Mouse (Mus musculus): ENCODE measurements around the gene Cdc42se1. TPM values are rescaled to one million over a fixed set of nuclear protein-coding genes. Genes with fewer than 3 reads are reported as not detected.

Gene Cdc42se1
- total and polyA plus RNA-seq, 3 experiments: 341 to 472 TPM; not detected in 1

DNA sequence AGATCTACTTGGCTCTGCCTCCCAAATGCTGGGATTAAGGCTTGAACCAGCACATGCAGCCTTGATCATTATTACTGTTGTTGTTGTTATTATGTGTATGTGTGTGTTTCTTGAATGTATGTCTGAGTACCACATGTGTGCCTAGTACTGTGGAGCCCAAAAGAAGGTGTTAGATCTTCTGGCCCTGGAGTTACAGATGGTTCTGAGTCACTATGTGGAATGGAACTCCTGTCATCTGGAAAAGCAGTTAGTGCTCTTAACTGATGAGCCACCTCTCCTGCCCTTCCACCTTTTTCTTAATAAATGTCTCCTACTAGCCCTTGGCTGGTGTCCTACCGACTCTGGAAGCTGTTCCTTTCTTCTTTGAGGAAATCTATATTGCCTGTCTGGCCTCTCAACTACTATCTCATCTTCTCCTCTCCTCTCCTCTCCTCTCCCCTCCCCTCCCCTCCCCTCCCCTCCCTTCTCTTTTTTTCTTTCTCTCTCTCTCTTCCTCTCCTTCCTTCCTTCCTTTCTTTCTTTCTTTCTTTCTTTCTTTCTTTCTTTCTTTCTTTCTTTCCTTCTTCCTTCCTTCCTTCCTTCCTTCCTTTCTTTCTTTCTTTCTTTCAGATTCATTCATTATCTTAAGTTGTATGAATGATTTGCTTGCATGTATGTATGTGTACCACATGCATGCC, 19.3 kb downstream of the Cdc42se1 start (continued):
- no peak for TF ChIP-seq TBP (IDR thresholded peaks at IDR 0.05; ENCODE audit: low read depth, low read length)
- no peak for TF ChIP-seq USF2 (IDR thresholded peaks at IDR 0.05; ENCODE audit: borderline replicate concordance in 1 of 2, insufficient read depth in 1 of 2, low read depth in 1 of 2, low read length in 2 of 2)
- TF ChIP-seq ZNF384 (IDR thresholded peaks at IDR 0.05; ENCODE audit: low read depth, low read length): 0 out of 2 replicates have a peak, but pooled peaks have one; percentile 51
- no peak for TF ChIP-seq USF1 (IDR thresholded peaks at IDR 0.05; ENCODE audit: low read depth, low read length)

DNA sequence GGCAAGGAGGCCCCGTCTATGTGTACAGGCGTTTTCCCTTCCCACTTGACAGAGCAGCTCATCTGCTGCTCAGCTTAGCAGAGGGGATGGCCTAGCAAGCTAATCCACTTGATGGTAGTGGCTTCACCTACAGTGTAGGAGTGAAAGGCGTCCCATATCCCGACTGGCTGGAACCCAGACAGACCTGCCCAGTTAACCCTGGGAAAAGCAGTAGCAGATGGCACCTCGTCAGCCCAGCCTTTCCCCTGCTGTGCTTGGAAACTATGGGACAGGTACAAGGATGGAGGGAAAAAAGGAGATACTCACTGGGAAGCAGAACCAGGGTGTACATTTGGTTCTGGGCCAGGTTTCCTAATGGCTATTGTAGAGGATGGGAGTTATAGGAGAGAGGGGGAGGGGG, 21.8 kb downstream of the Cdc42se1 start:
- H3K9me3 ChIP-seq (replicated peaks; ENCODE audit: insufficient read depth, low read length): no peaks in the 10 kb centered on the region
- H3K4me1 ChIP-seq (ENCODE audit: control insufficient read depth in 1 of 2, insufficient read depth in 2 of 2, low read length in 2 of 2): peaks cover 24 to 29% of the 10 kb centered on the region in 2 experiments
- H3K36me3 ChIP-seq (ENCODE audit: control insufficient read depth in 1 of 2, insufficient read depth in 2 of 2, low read length in 2 of 2): peaks cover under 1 to 25% of the 10 kb centered on the region in 2 experiments
- no peak overlapping the region for H3K4me3 ChIP-seq (ENCODE audit: control insufficient read depth in 1 of 2, insufficient read depth in 1 of 2, low read depth in 2 of 2, low read length in 2 of 2)
- H3K27ac ChIP-seq (ENCODE audit: control insufficient read depth, low read depth, low read length): no peak overlapping the region
- no peak overlapping the region for H3K9ac ChIP-seq (ENCODE audit: control insufficient read depth, low read depth, low read length, poor library complexity, severe bottlenecking)
- no peak for DNase-seq (ENCODE audit: low read depth, low spot score)
- H3K27me3 ChIP-seq (ENCODE audit: control insufficient read depth in 1 of 2, insufficient read depth in 2 of 2, low read length in 2 of 2): no peaks in the 10 kb centered on the region
- H3K79me2 ChIP-seq (ENCODE audit: control insufficient read depth, insufficient read depth, low read length, poor library complexity): no peaks in the 10 kb centered on the region
- TF ChIP-seq POLR2A (IDR thresholded peaks at IDR 0.05; ENCODE audit: control insufficient read depth in 1 of 2, insufficient read depth in 1 of 2, low read depth in 1 of 2, low read length in 2 of 2, poor library complexity in 1 of 2) (no peak), MYB (IDR thresholded peaks at IDR 0.05; ENCODE audit: low read depth, low read length) (no peak), POLR2AphosphoS5 (IDR thresholded peaks at IDR 0.05; ENCODE audit: borderline replicate concordance, low read depth, low read length) (no peak), CTCF (IDR thresholded peaks at IDR 0.05 in 2 of 3, conservative IDR thresholded peaks at IDR 0.05 in 1 of 3; ENCODE audit: control insufficient read depth in 1 of 3, insufficient read depth in 1 of 3, low read depth in 2 of 3, low read length in 3 of 3, poor library complexity in 1 of 3, severe bottlenecking in 1 of 3) (no peak), MEF2A (IDR thresholded peaks at IDR 0.05; ENCODE audit: extremely low read depth, insufficient replicate concordance, low read depth, low read length, poor library complexity, severe bottlenecking) (no peak), POLR2AphosphoS2 (IDR thresholded peaks at IDR 0.05; ENCODE audit: low read length) (no peak), SMC3 (IDR thresholded peaks at IDR 0.05; ENCODE audit: low read depth, low read length) (no peak), RAD21 (IDR thresholded peaks at IDR 0.05; ENCODE audit: low read depth, low read length) (no peak), TCF12 (IDR thresholded peaks at IDR 0.05; ENCODE audit: low read depth, low read length) (no peak), MXI1 (IDR thresholded peaks at IDR 0.05; ENCODE audit: low read depth, low read length) (no peak), SIN3A (IDR thresholded peaks at IDR 0.05; ENCODE audit: low read length) (no peak), MYC (IDR thresholded peaks at IDR 0.05; ENCODE audit: low read depth, low read length) (no peak), USF2 (IDR thresholded peaks at IDR 0.05; ENCODE audit: borderline replicate concordance in 1 of 2, insufficient read depth in 1 of 2, low read depth in 1 of 2, low read length in 2 of 2) (no peak), JUND (IDR thresholded peaks at IDR 0.05; ENCODE audit: low read depth, low read length) (no peak)
